Mouse (Mus musculus) forebrain, embryonic 13.5 days (tissue): ENCODE measurements around the gene Gm9999. TPM values are rescaled to one million over a fixed set of nuclear protein-coding genes. Genes with fewer than 3 reads are reported as not detected.
A peak's percentile ranks its signal among the peaks of the same experiment; 100 is the strongest.

Experiments used
- ATAC-seq: fragments of 200-750 bp; cut with Nextera tagmentation; 2 replicates; pipeline ENCODE4 v1.8.0; 2017
- H3K27ac ChIP-seq: fragments of 300-500 bp; sonication (generic); 2 replicates; pipeline ENCODE4 v1.5.1; 2015; ENCODE audit warnings: inconsistent platforms, mild to moderate bottlenecking, moderate library complexity
- H3K27me3 ChIP-seq: fragments of 300-500 bp; sonication (generic); 2 replicates; pipeline ENCODE4 v1.6.1; 2015; ENCODE audit warnings: mild to moderate bottlenecking, inconsistent platforms
- H3K36me3 ChIP-seq: fragments of 300-500 bp; sonication (generic); 2 replicates; pipeline ENCODE4 v1.6.1; 2015; ENCODE audit warnings: mild to moderate bottlenecking, inconsistent platforms; ENCODE audit not compliant: poor library complexity, severe bottlenecking
- H3K4me1 ChIP-seq: fragments of 300-500 bp; sonication (generic); 2 replicates; pipeline ENCODE4 v1.6.1; 2015; ENCODE audit warnings: inconsistent platforms
- H3K4me2 ChIP-seq: fragments of 300-500 bp; sonication (generic); 2 replicates; pipeline ENCODE4 v1.6.1; 2015; ENCODE audit warnings: inconsistent platforms, mild to moderate bottlenecking, moderate library complexity
- H3K4me3 ChIP-seq: fragments of 300-500 bp; sonication (generic); 2 replicates; pipeline ENCODE4 v1.5.1; 2015; ENCODE audit warnings: mild to moderate bottlenecking, inconsistent platforms
- H3K9ac ChIP-seq: fragments of 300-500 bp; sonication (generic); 2 replicates; pipeline ENCODE4 v1.6.1; 2015; ENCODE audit warnings: mild to moderate bottlenecking, inconsistent platforms
- H3K9me3 ChIP-seq: fragments of 300-500 bp; sonication (generic); replicated peaks from 2 replicates; pipeline ENCODE4 v1.6.1; 2016; ENCODE audit warnings: inconsistent platforms
- WGBS: fragments of 180-500 bp; shearing (Covaris S2); methylation state at CpG from one replicate; pipeline ENCODE4 v1.1.7; 2015; 5-methylcytosine and 5-hydroxymethylcytosine counted together
- polyA plus RNA-seq: library from polyadenylated mRNA; unstranded; fragments of >200 nt; fragmentation: Nextera tagmentation; extraction: Ambion mirVana; gene quantifications from 2 replicates; pipeline ENCODE4 v1.2.1, GENCODE M21; 2015

Gm9999 gene
- polyA plus RNA-seq, result not detected in 2 replicates

DNA sequence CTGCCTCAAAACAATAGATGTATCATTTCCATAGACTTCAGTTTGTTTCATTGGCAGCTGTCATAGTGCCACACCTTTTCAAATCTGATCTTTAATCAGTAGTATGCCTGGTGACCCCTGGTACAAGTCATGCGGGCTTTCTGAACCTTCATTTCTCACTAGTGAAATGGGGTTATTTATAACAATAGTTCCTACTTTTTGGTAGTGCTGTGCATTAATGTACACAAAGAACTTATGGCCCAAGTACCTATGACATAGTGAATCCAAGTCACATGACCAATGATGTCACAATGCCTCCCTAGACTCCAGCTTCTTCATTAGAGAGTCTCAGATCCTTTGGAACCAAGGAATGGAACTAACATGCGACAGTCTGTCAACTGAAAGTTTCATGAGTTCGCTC lies at the start of gene Gm9999:
Gene Gm9999, plus strand, starts transcription at position 301 of the 400 bp plus-strand sequence.
- Histone ChIP-seq H3K4me2 (no peak within 1 kb of the TSS), H3K27me3 (no peaks in the 10 kb centered on the region), H3K4me3 (no peak within 1 kb of the TSS), H3K36me3 (no peaks in the 10 kb centered on the region), H3K27ac (no peak within 1 kb of the TSS), H3K9ac (no peak within 1 kb of the TSS), H3K9me3 (no peaks in the 10 kb centered on the region), H3K4me1 (no peaks in the 10 kb centered on the region)
- 91% methylated on average over 3 of the region's 3 CpGs for WGBS
- no peak for ATAC-seq

DNA sequence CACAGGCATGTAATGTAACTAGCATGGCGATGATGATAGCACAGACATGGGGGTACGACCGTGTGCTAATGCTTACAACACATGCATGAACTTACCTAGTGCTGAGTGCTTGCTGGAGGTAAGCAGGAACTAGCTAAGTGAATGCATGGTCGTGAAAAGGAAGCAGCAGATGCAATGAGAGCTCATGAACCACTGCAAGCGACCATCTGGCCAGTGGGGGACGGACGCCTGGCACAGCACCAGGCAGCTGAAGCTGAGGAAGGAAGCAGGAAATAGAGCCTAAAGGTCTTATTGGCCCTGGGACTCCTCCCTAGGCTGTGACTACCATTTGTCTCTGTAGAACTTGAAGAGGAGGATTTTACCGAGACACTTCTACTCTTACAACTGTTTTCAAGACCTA lies 48.6 kb upstream of the Gm9999 start:
- ATAC-seq, result no peak
- WGBS, result 89% methylated on average over 8 of the region's 8 CpGs
- no peak overlapping the region for H3K4me2 ChIP-seq
- no peak overlapping the region for H3K27ac ChIP-seq
- no peaks in the 10 kb centered on the region for H3K27me3 ChIP-seq
- peaks cover 62% of the 10 kb centered on the region for H3K36me3 ChIP-seq
- H3K4me1 ChIP-seq, result no peaks in the 10 kb centered on the region
- H3K9me3 ChIP-seq, result no peaks in the 10 kb centered on the region
- H3K9ac ChIP-seq, result no peak overlapping the region
- no peak overlapping the region for H3K4me3 ChIP-seq

DNA sequence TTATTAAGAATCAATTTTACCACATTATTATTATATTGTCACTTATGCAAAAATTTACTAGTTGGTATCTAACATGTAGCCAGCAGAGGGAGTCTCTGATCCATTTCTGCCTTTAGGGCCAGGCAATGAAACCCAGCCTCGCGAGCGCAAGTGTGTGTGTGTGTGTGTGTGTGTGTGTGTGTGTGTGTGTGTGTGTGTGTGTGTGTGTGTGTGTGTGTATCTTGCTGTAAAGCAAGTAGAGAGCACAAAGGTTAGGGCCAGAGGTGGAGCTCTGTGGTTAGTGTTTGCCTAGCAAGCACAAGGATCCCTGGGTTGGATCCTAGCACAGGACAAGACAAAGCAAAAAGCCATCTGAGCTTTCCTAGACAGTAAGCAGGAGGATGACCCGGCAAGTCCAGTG lies 47.5 kb upstream of the Gm9999 start:
- H3K36me3 ChIP-seq, result peaks cover 63% of the 10 kb centered on the region
- H3K9me3 ChIP-seq, result no peaks in the 10 kb centered on the region
- H3K4me1 ChIP-seq, result no peaks in the 10 kb centered on the region
- H3K4me3 ChIP-seq, result no peak overlapping the region
- H3K27ac ChIP-seq, result no peak overlapping the region
- no peak overlapping the region for H3K9ac ChIP-seq
- ATAC-seq, result no peak
- WGBS, result 71% methylated on average over 4 of the region's 4 CpGs
- no peak overlapping the region for H3K4me2 ChIP-seq
- H3K27me3 ChIP-seq, result no peaks in the 10 kb centered on the region

DNA sequence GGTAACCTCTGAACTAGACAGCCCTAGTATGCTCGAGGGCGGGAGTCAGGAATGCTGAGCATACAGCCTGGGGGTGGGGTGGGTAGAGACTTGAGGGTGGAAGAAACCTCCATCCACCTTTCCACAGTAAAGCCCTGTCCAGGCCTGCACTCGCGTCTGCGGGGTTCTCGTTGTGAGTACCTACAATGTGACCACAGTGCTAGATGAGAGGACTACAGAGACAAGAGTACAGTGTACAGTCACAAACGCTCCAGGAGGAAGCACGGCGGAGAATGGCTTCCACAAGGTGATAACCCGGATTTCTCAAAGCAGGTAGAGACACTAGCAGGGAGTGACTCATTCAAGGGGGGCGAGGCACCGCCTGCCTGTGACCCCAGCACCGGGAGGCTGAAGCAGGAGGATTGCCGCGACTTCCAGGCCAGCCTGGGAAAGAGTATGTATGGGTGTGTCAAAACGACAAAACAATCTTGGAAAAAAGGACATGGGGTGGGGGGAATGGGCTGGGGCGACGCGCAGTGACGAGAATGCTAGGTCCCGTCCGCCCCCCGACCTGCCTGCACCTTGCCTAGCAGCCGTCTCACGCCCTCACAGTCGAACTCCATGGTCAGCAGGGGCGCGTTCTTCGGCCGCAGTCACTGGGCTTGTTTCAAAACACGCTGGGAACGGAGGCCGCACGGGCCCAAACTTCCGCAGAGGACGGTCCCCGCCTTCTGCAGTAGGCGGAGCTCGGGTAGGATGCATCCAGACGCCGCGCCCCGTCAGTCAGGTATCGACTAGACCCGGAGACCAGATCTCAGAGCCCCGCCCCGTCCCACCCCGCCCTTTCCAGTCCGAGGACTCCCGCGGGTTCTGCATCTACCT lies 25.3 kb upstream of the Gm9999 start, which contains the start of gene Uevld:
Gene Uevld, minus strand, starts transcription at position 697 of the 861 bp plus-strand sequence.
- peak; percentile 93 for ATAC-seq
- Histone ChIP-seq H3K27ac (no peak within 1 kb of the TSS), H3K4me1 (peaks cover 24% of the 10 kb centered on the region), H3K36me3 (peaks cover 21% of the 10 kb centered on the region), H3K27me3 (peaks cover 16% of the 10 kb centered on the region; the same call in 1 of the 2 replicates), H3K4me2 (peak within 1 kb of the TSS; percentile 85), H3K9ac (peak within 1 kb of the TSS; percentile 82), H3K4me3 (peak within 1 kb of the TSS; percentile 76), H3K9me3 (no peaks in the 10 kb centered on the region)
- WGBS, result 2% methylated on average over 51 of the region's 51 CpGs

DNA sequence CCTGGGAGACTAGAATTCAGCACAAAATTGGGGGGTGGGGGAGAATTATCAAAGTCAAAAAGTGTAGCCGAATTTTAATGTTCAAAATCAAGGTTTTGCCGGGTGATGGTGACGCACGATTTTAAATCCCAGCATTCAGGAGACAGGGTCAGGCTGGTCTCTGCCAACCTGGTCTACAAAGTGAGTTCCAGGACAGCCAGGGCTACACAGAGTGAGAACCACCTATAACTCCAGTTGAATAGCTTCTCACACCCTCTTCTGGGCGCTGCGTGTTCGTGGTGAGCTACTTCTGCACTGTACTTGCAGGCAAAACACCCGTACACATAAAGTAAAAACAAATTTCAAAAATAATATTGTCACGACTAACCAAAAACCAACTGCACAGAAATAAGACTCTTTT lies 24.5 kb upstream of the Gm9999 start:
- Histone ChIP-seq H3K27ac (no peak overlapping the region), H3K4me1 (peaks cover 30% of the 10 kb centered on the region), H3K27me3 (peaks cover 16% of the 10 kb centered on the region; the same call in 1 of the 2 replicates), H3K36me3 (peaks cover 14% of the 10 kb centered on the region), H3K9me3 (no peaks in the 10 kb centered on the region), H3K9ac (peak overlapping the region; percentile 82), H3K4me3 (peak overlapping the region; percentile 76), H3K4me2 (peak overlapping the region; percentile 85)
- WGBS, result 19% methylated on average over 9 of the region's 9 CpGs
- ATAC-seq, result 0 out of 2 replicates have a peak, but pooled peaks have one; percentile 17

DNA sequence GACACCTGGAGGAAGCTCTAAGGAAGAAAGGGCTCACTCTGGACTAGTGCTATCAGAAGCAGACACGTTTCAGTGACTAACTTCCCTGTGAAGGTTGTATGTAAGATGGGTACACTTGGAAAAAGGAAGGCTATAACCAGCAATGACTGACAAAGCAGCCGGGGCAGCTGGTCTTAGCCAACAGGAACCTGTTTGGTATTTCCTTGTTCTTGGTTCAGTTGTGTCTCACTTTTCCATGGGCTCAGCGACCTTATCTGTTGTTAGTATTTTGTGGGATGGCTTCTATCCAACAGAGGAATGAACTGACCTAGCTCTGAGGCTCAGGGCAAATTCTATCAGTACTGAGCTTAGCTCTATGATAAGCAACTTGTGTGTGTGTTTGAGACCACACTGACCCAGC lies 22.4 kb upstream of the Gm9999 start:
- Histone ChIP-seq H3K4me3 (no peak overlapping the region), H3K9me3 (no peaks in the 10 kb centered on the region), H3K36me3 (no peaks in the 10 kb centered on the region), H3K27ac (no peak overlapping the region), H3K4me1 (peaks cover 30% of the 10 kb centered on the region), H3K9ac (no peak overlapping the region), H3K27me3 (peaks cover 16% of the 10 kb centered on the region; the same call in 1 of the 2 replicates), H3K4me2 (no peak overlapping the region)
- WGBS, result 65% methylated on average over 3 of the region's 3 CpGs
- no peak for ATAC-seq

DNA sequence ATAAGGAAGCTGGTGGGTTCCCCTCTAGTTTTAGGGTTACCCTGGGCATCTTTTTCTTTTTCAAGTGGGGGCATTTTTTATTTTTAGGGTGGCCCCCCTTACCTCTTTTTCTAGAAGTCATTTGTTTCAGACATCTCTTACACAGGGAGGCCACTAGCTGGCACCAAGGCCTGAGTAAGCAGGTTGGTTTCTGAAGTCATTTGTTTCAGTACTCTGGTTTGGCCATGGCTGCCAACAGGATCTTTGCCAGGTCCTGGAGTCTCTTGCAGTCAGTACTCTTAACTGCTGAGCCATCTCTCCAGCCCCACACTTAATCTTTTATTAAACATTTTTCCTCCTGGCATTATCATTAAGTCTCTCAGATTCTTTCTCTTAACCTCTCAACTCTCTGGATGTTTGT lies 21.2 kb upstream of the Gm9999 start:
- Histone ChIP-seq H3K36me3 (no peaks in the 10 kb centered on the region), H3K9ac (no peak overlapping the region), H3K27ac (peak overlapping the region; percentile 83), H3K27me3 (peaks cover 16% of the 10 kb centered on the region; the same call in 1 of the 2 replicates), H3K4me1 (peaks cover 28% of the 10 kb centered on the region), H3K9me3 (no peaks in the 10 kb centered on the region), H3K4me2 (no peak overlapping the region), H3K4me3 (no peak overlapping the region)
- ATAC-seq, result no peak

DNA sequence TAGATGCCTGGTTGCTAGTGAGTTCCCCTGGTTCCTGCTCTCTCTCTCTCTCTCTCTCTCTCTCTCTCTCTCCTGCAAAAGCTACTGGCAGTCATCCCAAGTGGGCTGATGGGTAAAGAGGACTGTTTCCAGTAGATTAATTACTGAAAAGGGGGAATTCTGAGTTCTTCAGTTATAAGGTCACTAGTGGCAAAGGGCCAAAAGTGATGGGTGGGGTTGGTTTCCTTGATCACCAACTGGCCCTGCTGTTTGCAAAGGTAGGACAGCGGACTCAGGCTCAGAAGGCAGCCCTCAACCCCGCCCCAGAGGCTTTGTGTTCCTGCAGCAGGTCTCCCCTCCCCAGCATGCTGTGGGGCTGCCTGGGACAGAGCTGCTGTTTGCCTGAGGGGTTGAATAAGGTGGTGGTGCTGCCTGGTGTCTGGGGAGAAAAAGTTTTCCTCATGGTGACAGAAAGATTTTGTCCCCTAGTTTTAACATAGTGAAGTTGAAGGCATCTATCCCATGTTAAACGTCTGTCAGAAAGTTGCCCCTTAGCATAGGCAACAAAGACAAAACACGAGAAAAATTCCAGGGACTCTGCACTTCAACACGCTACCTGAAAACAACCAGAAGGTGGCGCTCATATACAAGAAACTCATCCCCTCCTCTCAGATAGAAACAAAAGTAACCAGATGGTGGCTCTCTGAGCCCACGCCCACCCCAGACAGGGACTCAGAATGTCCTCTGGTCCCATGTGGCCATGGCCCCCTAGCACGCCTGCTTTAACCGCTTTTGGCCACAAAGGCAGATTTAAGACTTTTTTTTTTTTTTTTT lies 20.4 kb upstream of the Gm9999 start:
- H3K4me3 ChIP-seq, result no peak overlapping the region
- no peak overlapping the region; the same call in 1 of the 2 replicates for H3K9ac ChIP-seq
- peak; percentile 87 for ATAC-seq

DNA sequence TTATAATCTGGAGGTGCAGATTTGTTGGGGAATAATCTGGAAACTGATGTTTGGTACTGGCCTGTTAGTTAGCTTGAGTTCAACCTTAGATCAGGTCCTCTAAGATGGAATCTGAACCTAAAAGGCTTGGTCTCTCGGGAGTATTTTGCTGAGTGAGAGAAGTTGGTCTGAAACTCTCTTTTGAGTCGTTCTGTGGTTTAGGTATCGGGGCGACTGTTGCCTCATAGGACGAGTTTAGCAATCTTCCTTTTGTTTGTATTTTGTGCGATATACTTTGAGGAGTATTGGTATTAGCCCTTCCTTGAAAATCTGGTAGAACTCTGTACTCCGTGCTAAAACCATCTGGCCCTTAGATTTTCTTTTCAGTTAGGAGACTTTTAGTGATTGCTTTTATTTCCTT lies 19.3 kb upstream of the Gm9999 start:
- 87% methylated on average over 7 of the region's 7 CpGs for WGBS
- Histone ChIP-seq H3K4me2 (no peak overlapping the region), H3K4me1 (peaks cover 17% of the 10 kb centered on the region), H3K9me3 (no peaks in the 10 kb centered on the region), H3K36me3 (no peaks in the 10 kb centered on the region), H3K27me3 (peaks cover 13% of the 10 kb centered on the region; the same call in 1 of the 2 replicates), H3K27ac (0 out of 2 replicates have a peak overlapping the region, but pooled peaks have one; percentile 33), H3K9ac (no peak overlapping the region), H3K4me3 (no peak overlapping the region)
- ATAC-seq, result no peak

More for the DNA sequence above, 20.4 kb upstream of the Gm9999 start:
- H3K4me2 ChIP-seq, result peak overlapping the region; percentile 37
- H3K36me3 ChIP-seq, result no peaks in the 10 kb centered on the region
- peak overlapping the region; percentile 83 for H3K27ac ChIP-seq
- peaks cover 16% of the 10 kb centered on the region; the same call in 1 of the 2 replicates for H3K27me3 ChIP-seq
- H3K4me1 ChIP-seq, result peaks cover 20% of the 10 kb centered on the region
- WGBS, result under 1% methylated on average over 9 of the region's 9 CpGs
- H3K9me3 ChIP-seq, result no peaks in the 10 kb centered on the region

DNA sequence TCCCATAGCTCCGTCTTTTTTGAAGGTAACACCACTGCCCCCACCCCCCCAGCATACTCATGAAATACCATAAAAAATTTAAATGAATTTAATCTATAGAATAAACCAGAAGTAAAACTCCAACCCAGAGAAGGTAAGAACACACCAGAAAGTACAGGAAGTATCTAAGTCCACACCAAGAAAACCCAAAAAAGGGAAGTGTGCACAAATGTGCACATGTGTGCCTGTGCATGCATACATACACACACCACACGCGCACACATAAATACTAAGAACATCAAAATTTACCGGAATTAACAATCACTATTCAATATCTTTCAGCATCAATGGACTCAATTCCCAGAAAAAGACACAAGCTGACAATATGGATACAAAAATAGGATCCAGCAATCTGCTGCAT lies 13.5 kb upstream of the Gm9999 start:
- Histone ChIP-seq H3K9ac (no peak overlapping the region), H3K4me2 (no peak overlapping the region), H3K27ac (no peak overlapping the region), H3K27me3 (no peaks in the 10 kb centered on the region), H3K4me1 (no peaks in the 10 kb centered on the region), H3K4me3 (no peak overlapping the region), H3K36me3 (no peaks in the 10 kb centered on the region), H3K9me3 (peaks cover 8% of the 10 kb centered on the region; the same call in 1 of the 2 replicates)
- ATAC-seq, result no peak
- 90% methylated on average over 4 of the region's 4 CpGs for WGBS

DNA sequence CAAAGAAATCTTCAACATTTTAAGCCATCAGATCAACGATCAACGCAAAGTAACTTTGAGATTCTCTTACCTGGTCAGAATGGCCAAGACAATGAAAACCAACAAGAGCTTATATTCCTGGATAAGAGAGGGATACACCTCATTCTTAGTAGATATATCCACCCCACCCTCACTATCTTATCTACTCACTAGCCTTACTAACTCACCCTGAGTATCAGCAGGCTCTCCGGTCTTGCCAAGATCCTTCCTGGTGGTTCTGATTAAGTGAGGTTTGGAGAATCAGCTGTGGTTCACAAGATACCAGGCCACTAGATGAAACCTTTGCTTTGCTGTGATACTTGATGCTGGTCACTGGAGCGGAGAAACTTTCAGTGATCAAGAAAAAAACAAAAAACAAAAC lies 8.7 kb upstream of the Gm9999 start:
- H3K27ac ChIP-seq, result no peak overlapping the region
- H3K4me1 ChIP-seq, result no peaks in the 10 kb centered on the region
- H3K4me2 ChIP-seq, result no peak overlapping the region
- H3K27me3 ChIP-seq, result no peaks in the 10 kb centered on the region
- H3K9ac ChIP-seq, result no peak overlapping the region
- H3K9me3 ChIP-seq, result peaks cover 8% of the 10 kb centered on the region; the same call in 1 of the 2 replicates
- no peak for ATAC-seq
- no peak overlapping the region for H3K4me3 ChIP-seq
- 96% methylated on average over 4 of the region's 4 CpGs for WGBS
- no peaks in the 10 kb centered on the region for H3K36me3 ChIP-seq

DNA sequence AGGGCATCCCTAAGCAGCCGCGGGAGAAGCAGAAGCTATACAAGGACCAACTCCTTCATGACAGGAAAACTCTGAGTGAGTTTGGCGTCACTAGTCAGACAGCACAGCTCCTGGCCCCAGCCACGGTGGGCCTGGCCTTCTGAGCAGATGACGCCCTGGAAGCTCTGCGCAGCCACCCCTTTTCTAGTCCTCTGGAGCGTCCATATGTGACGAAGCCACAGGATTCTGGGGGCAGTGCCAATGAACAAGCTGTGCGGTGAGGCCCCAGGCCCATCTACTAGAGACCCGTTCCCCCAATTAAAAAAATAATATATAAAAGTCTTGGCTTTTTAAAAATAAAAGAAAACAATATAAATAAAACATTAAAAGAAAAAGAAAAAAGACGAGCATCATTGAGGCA lies 7.9 kb upstream of the Gm9999 start:
- Histone ChIP-seq H3K4me2 (no peak overlapping the region), H3K36me3 (no peaks in the 10 kb centered on the region), H3K9ac (no peak overlapping the region), H3K4me1 (no peaks in the 10 kb centered on the region), H3K27ac (no peak overlapping the region), H3K27me3 (no peaks in the 10 kb centered on the region), H3K4me3 (no peak overlapping the region), H3K9me3 (peaks cover 8% of the 10 kb centered on the region; the same call in 1 of the 2 replicates)
- WGBS, result 88% methylated on average over 11 of the region's 11 CpGs
- ATAC-seq, result no peak
